Mouse (Mus musculus): ENCODE results near the gene Etv5. TPM values are rescaled to one million over a fixed set of nuclear protein-coding genes. Genes with fewer than 3 reads are reported as not detected.
"Not testable (repeated sequence)": the region's sequence is repeated elsewhere in the genome, so short reads cannot be mapped to it uniquely, and the experiment has no call there.

Gene Etv5
- polyA plus RNA-seq, 1 experiment from 2014 or later: 13.8 TPM

DNA sequence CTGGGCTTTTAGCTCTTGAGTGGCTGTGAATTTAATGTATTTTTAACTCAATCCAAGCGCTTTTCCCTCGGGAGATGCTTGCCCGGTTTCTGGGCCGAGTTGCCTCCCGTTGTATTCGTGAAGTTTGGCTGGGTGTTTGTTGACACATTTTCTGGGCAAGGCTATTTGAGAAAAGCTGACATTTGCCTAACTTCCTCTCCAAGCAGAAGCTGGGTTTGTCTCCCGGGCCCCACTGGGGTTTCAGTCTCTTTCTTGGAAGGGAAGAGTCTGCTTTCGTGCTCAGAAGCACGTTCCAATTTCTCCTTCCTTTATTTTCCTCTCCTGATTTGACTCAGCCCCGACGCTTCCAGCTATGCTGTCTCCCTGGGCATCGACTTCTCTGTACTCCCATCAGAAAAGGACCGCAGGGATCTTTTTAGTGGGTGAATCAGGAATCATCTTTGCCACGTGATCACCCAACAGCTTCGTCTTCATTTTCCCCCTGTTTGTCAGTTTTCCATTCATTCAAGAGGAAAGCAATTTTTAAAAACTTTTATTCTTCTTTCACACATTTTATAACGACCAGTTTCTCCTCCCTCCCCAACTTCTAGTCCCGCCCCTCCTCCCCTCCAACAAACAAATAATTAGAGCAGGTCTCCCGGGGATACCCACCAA is 80.7 kb downstream of the Etv5 start:
- Histone ChIP-seq H3K4me1 (replicated peaks; ENCODE audit: control insufficient read depth, insufficient read depth, low read length) (0 out of 2 replicates have a peak, but pooled peaks cover 5% of the 10 kb centered on the region), H3K4me2 (ENCODE audit: low read length) (peak overlapping the region; percentile 35), H3K9ac (ENCODE audit: low read length) (no peak overlapping the region), H3K4me3 (ENCODE audit: low read depth, low read length) (peak overlapping the region; percentile 8; the same call in 1 of the 2 replicates), H3K27ac (ENCODE audit: low read depth) (no peak overlapping the region), H3K9me3 (ENCODE audit: control insufficient read depth, low read length) (no peaks in the 10 kb centered on the region), H3K27me3 (replicated peaks; ENCODE audit: control insufficient read depth, insufficient read depth, low read length) (no peaks in the 10 kb centered on the region), H3K36me3 (ENCODE audit: control insufficient read depth, insufficient read depth, low read length) (no peaks in the 10 kb centered on the region)
- ATAC-seq (replicated peaks; ENCODE audit: low FRiP score, low TSS enrichment, low read depth): no peak
- WGBS: 20% methylated on average over 18 of the region's 18 CpGs
- DNase-seq (ENCODE audit: low spot score): peak; percentile 54

DNA sequence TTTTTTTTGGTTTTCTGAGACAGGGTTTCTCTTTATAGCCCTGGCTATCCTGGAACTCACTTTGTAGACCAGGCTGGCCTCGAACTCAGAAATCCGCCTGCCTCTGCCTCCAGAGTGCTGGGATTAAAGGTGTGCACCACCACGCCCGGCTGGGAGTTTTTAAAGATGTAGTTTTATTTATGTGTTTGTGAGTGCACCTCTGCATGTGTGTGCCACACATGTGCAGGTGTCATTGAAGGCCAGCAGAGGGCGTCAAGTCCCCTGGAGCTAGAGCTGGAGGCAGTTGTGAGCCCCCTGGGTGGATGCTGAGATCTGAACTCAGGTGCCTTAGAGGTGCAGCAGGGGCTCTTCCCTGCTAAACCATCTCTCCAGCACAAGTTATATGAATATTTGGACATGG is 85.3 kb downstream of the Etv5 start:
- not testable (repeated sequence) for DNase-seq (ENCODE audit: low spot score); H3K4me3 ChIP-seq (ENCODE audit: low read depth, low read length); H3K36me3 ChIP-seq (ENCODE audit: control insufficient read depth, insufficient read depth, low read length); H3K4me2 ChIP-seq (ENCODE audit: low read length); H3K27me3 ChIP-seq (replicated peaks; ENCODE audit: control insufficient read depth, insufficient read depth, low read length); H3K9ac ChIP-seq (ENCODE audit: low read length); H3K4me1 ChIP-seq (replicated peaks; ENCODE audit: control insufficient read depth, insufficient read depth, low read length); H3K27ac ChIP-seq (ENCODE audit: low read depth); H3K9me3 ChIP-seq (ENCODE audit: control insufficient read depth, low read length); ATAC-seq (replicated peaks; ENCODE audit: low FRiP score, low TSS enrichment, low read depth)
- 84% methylated on average over 5 of the region's 5 CpGs for WGBS

DNA sequence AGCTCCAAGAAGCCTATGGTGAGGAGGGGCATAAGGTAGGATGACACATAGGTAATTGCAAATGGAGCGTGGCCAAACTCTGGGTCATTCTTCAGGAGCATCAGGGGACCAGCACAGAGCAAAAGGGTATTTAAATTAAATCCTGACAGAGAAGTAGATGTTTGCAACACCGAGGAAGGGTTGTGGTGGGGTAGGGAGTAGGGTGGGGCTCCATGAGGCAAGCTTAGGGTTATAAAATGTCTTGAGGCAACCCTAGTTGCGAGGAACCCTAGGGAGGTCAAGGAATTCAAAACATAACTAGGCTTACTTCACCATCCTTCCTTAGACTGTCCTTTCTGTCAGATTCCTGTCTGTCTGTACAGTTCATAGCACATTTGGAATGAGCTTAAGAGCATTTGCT is 85.9 kb downstream of the Etv5 start:
- Histone ChIP-seq H3K4me3 (ENCODE audit: low read depth, low read length) (no peak overlapping the region), H3K36me3 (ENCODE audit: control insufficient read depth, insufficient read depth, low read length) (no peaks in the 10 kb centered on the region), H3K4me2 (ENCODE audit: low read length) (no peak overlapping the region), H3K4me1 (replicated peaks; ENCODE audit: control insufficient read depth, insufficient read depth, low read length) (0 out of 2 replicates have a peak, but pooled peaks cover 4% of the 10 kb centered on the region), H3K9me3 (ENCODE audit: control insufficient read depth, low read length) (no peaks in the 10 kb centered on the region), H3K27me3 (replicated peaks; ENCODE audit: control insufficient read depth, insufficient read depth, low read length) (no peaks in the 10 kb centered on the region), H3K9ac (ENCODE audit: low read length) (no peak overlapping the region), H3K27ac (ENCODE audit: low read depth) (no peak overlapping the region)
- WGBS: 78% methylated on average over 3 of the region's 3 CpGs
- DNase-seq (ENCODE audit: low spot score) (no peak), ATAC-seq (replicated peaks; ENCODE audit: low FRiP score, low TSS enrichment, low read depth) (no peak)

DNA sequence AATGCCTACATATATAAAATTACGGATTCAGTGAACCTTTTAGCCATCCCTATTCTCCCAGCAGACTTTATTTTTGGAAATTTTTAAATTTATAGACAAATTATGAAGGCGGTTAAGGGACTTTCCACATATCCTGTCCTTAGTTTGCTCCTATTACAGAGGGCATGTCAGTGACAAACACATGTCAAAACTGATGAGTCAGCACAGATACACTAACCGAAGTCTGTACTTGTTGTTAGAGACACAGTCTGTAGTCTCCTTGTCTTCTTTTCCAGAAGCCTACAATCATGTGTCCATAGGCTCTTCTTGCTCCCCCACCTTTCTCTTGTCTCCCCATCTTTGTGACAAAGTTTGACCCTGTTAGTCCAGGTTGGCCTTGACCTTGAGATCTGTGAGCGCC is 88.3 kb downstream of the Etv5 start:
- 95% methylated on average over 4 of the region's 4 CpGs for WGBS
- H3K4me3 ChIP-seq (ENCODE audit: low read depth, low read length): no peak overlapping the region
- ATAC-seq (replicated peaks; ENCODE audit: low FRiP score, low TSS enrichment, low read depth) (no peak), DNase-seq (ENCODE audit: low spot score) (no peak)
- no peaks in the 10 kb centered on the region for H3K27me3 ChIP-seq (replicated peaks; ENCODE audit: control insufficient read depth, insufficient read depth, low read length)
- no peak overlapping the region for H3K4me2 ChIP-seq (ENCODE audit: low read length)
- no peaks in the 10 kb centered on the region for H3K36me3 ChIP-seq (ENCODE audit: control insufficient read depth, insufficient read depth, low read length)
- no peak overlapping the region for H3K27ac ChIP-seq (ENCODE audit: low read depth)
- no peaks in the 10 kb centered on the region for H3K4me1 ChIP-seq (replicated peaks; ENCODE audit: control insufficient read depth, insufficient read depth, low read length)
- H3K9ac ChIP-seq (ENCODE audit: low read length): no peak overlapping the region
- no peaks in the 10 kb centered on the region for H3K9me3 ChIP-seq (ENCODE audit: control insufficient read depth, low read length)

DNA sequence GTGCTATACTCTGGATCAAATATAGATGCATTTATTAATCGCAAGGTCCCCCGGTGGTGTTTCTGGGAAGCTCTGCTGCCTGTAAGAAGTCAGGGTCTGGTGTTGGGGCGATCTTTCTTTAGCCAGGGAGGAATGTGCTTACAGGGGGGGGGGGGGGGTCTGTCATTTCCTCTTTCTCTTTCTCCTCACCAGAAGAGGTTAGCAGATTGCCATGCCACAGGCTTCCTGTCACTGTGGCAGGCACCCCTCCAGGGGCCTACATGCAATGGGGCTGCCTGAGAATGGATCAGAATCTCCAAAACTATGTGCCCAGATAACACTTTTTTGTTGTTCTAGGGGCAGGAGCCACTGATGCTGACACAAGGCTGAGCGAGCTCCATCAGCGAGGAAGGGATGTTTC is 89.7 kb downstream of the Etv5 start:
- H3K4me1 ChIP-seq (replicated peaks; ENCODE audit: control insufficient read depth, insufficient read depth, low read length): no peaks in the 10 kb centered on the region
- DNase-seq (ENCODE audit: low spot score) (no peak), ATAC-seq (replicated peaks; ENCODE audit: low FRiP score, low TSS enrichment, low read depth) (no peak)
- no peak overlapping the region for H3K4me2 ChIP-seq (ENCODE audit: low read length)
- H3K9ac ChIP-seq (ENCODE audit: low read length): no peak overlapping the region
- 80% methylated on average over 5 of the region's 5 CpGs for WGBS
- H3K9me3 ChIP-seq (ENCODE audit: control insufficient read depth, low read length): no peaks in the 10 kb centered on the region
- no peaks in the 10 kb centered on the region for H3K27me3 ChIP-seq (replicated peaks; ENCODE audit: control insufficient read depth, insufficient read depth, low read length)
- H3K4me3 ChIP-seq (ENCODE audit: low read depth, low read length): no peak overlapping the region
- no peak overlapping the region for H3K27ac ChIP-seq (ENCODE audit: low read depth)
- H3K36me3 ChIP-seq (ENCODE audit: control insufficient read depth, insufficient read depth, low read length): no peaks in the 10 kb centered on the region

DNA sequence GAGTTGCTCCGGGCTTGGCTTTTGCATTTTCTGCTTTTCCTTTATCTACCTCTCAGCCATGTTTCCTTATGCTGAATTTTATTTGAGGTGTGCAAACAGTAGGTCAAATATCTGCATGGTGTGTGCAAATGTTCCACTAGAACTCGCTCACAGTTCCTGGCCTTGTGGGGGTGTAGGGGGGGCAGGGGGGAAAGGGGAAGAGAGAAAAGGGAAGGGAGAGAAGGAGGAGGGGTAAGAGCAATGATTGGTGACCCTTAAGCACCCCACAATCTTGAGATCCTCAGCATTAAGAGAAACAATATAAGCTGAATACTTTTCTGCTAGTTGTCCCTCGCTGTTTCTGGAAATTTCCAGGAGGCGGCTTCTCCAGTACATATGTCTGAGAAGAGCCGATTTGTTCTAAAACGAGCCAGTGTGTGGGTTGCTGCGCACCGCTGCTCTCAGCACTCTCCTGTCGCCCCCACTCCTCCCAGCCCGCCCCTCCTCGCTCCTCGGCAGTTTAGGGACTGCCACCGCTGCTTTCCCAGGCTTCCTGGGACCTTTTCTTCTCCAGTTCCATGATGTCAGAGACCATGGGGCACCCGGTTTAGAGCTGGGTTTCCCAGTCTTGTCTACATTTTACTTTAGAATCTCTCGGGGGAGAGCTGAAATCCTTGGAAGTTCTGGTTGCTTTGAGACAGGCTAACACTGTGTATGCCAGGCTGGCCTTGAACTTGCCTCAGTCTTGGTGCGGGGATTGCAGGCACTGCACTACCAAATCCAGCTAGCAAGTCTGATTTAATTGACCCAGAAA is 90.8 kb downstream of the Etv5 start:
- DNase-seq (ENCODE audit: low spot score) (no peak), ATAC-seq (replicated peaks; ENCODE audit: low FRiP score, low TSS enrichment, low read depth) (no peak)
- 42% methylated on average over 16 of the region's 16 CpGs for WGBS

DNA sequence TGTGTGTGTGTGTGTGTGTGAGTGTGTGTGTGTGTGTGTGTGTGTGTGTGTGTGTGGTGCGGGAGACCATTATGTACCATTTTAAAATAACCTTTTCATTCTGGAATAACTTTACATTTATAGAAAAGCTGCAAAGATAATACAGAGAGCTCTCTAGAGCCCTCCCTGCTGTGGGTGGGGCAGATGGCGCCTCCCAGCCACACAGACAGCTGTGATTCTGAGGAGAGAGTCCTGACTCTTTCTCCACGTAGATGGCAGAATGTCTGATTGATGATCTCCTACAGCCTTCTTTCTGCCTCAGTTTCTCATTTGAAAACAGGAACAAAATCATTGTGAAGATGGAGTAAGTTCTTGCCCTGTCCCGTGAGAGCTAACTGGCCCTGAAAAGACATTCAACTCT is 91.5 kb downstream of the Etv5 start:
- no peaks in the 10 kb centered on the region for H3K36me3 ChIP-seq (ENCODE audit: control insufficient read depth, insufficient read depth, low read length)
- H3K4me3 ChIP-seq (ENCODE audit: low read depth, low read length): no peak overlapping the region
- 71% methylated on average over 4 of the region's 4 CpGs for WGBS
- no peaks in the 10 kb centered on the region for H3K4me1 ChIP-seq (replicated peaks; ENCODE audit: control insufficient read depth, insufficient read depth, low read length)
- no peaks in the 10 kb centered on the region for H3K9me3 ChIP-seq (ENCODE audit: control insufficient read depth, low read length)
- no peak overlapping the region for H3K27ac ChIP-seq (ENCODE audit: low read depth)
- H3K9ac ChIP-seq (ENCODE audit: low read length): no peak overlapping the region
- H3K4me2 ChIP-seq (ENCODE audit: low read length): no peak overlapping the region
- ATAC-seq (replicated peaks; ENCODE audit: low FRiP score, low TSS enrichment, low read depth) (no peak), DNase-seq (ENCODE audit: low spot score) (no peak)
- no peaks in the 10 kb centered on the region for H3K27me3 ChIP-seq (replicated peaks; ENCODE audit: control insufficient read depth, insufficient read depth, low read length)

More for the DNA sequence above, 90.8 kb downstream of the Etv5 start:
- Histone ChIP-seq H3K4me2 (ENCODE audit: low read length) (no peak overlapping the region), H3K9ac (ENCODE audit: low read length) (no peak overlapping the region), H3K27me3 (replicated peaks; ENCODE audit: control insufficient read depth, insufficient read depth, low read length) (no peaks in the 10 kb centered on the region), H3K4me1 (replicated peaks; ENCODE audit: control insufficient read depth, insufficient read depth, low read length) (no peaks in the 10 kb centered on the region), H3K9me3 (ENCODE audit: control insufficient read depth, low read length) (no peaks in the 10 kb centered on the region), H3K27ac (ENCODE audit: low read depth) (no peak overlapping the region), H3K36me3 (ENCODE audit: control insufficient read depth, insufficient read depth, low read length) (no peaks in the 10 kb centered on the region), H3K4me3 (ENCODE audit: low read depth, low read length) (no peak overlapping the region)

DNA sequence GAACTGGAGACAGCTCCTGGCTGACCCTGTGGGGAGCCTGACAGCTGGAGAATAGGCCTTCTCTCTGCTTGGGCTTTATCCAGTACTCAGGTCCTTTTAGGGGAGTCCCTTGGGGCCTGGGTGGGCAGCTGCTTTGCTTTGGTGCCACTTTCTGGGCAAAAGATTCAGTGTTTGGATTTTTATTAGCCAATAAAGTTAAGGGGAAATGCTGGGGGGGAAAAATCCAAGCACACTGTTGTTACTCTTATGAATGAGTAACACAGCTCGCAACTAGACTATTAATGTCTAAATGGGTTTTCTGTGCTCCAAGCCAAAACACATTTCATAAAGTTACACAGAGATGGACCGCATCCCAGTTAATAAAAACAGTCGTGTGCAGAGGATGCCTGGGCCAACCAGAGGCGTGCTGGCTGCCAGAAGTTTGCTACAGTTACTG is 98.3 kb downstream of the Etv5 start:
- 78% methylated on average over 4 of the region's 4 CpGs for WGBS
- Histone ChIP-seq H3K9me3 (ENCODE audit: control insufficient read depth, low read length) (no peaks in the 10 kb centered on the region), H3K27me3 (replicated peaks; ENCODE audit: control insufficient read depth, insufficient read depth, low read length) (no peaks in the 10 kb centered on the region), H3K36me3 (ENCODE audit: control insufficient read depth, insufficient read depth, low read length) (no peaks in the 10 kb centered on the region), H3K4me3 (ENCODE audit: low read depth, low read length) (no peak overlapping the region), H3K4me2 (ENCODE audit: low read length) (no peak overlapping the region), H3K4me1 (replicated peaks; ENCODE audit: control insufficient read depth, insufficient read depth, low read length) (no peaks in the 10 kb centered on the region), H3K9ac (ENCODE audit: low read length) (no peak overlapping the region), H3K27ac (ENCODE audit: low read depth) (no peak overlapping the region)
- DNase-seq (ENCODE audit: low spot score): no peak
- no peak for ATAC-seq (replicated peaks; ENCODE audit: low FRiP score, low TSS enrichment, low read depth)
